Mouse (Mus musculus) hindbrain, embryonic 10.5 days (tissue): Measurements from ENCODE around the gene Gm49396. TPM values are rescaled to one million over a fixed set of nuclear protein-coding genes. Genes with fewer than 3 reads are reported as not detected.

ENCODE experiments used
- DNase-seq: peaks from one replicate; pipeline ENCODE4 v3.0.0-alpha.2; 2017; ENCODE audit warnings: low spot score
- H3K27ac ChIP-seq: fragments of 300-500 bp; sonication (generic); 2 replicates; pipeline ENCODE4 v1.5.1; 2016; ENCODE audit warnings: mild to moderate bottlenecking, moderate library complexity
- H3K27me3 ChIP-seq: fragments of 300-500 bp; sonication (generic); 2 replicates; pipeline ENCODE4 v1.6.1; 2016; ENCODE audit warnings: mild to moderate bottlenecking; ENCODE audit not compliant: poor library complexity, insufficient read depth, severe bottlenecking
- H3K36me3 ChIP-seq: fragments of 300-500 bp; sonication (generic); 2 replicates; pipeline ENCODE4 v1.6.1; 2016; ENCODE audit warnings: mild to moderate bottlenecking, moderate library complexity
- H3K4me1 ChIP-seq: fragments of 300-500 bp; sonication (generic); replicated peaks from 2 replicates; pipeline ENCODE4 v1.6.1; 2016; ENCODE audit warnings: mild to moderate bottlenecking
- H3K4me3 ChIP-seq: fragments of 300-500 bp; sonication (generic); 2 replicates; pipeline ENCODE4 v1.5.1; 2016; ENCODE audit warnings: mild to moderate bottlenecking, moderate library complexity
- H3K9me3 ChIP-seq: fragments of 300-500 bp; sonication (generic); 2 replicates; pipeline ENCODE4 v1.6.1; 2016; ENCODE audit warnings: mild to moderate bottlenecking, moderate library complexity
- WGBS: fragments of 180-500 bp; shearing (Covaris S2); methylation state at CpG from one replicate; pipeline ENCODE4 v1.1.7; 2016; 5-methylcytosine and 5-hydroxymethylcytosine counted together
- polyA plus RNA-seq: library from polyadenylated mRNA; unstranded; fragments of >200 nt; fragmentation: Nextera tagmentation; extraction: Ambion mirVana; gene quantifications from 2 replicates; pipeline ENCODE4 v1.2.1, GENCODE M21; 2016

Gene Gm49396
- polyA plus RNA-seq, 1 experiment from 2014 or later = 16.9 TPM

- H3K27me3 ChIP-seq = no peaks in the 10 kb centered on the region
- 78% methylated on average over 8 of the region's 8 CpGs for WGBS
- peaks cover 30% of the 10 kb centered on the region for H3K36me3 ChIP-seq
- no peak for DNase-seq
- H3K27ac ChIP-seq = no peak within 1 kb of the TSS
- no peaks in the 10 kb centered on the region for H3K9me3 ChIP-seq
- no peak within 1 kb of the TSS for H3K4me3 ChIP-seq
- H3K4me1 ChIP-seq = 0 out of 2 replicates have a peak, but pooled peaks cover 6% of the 10 kb centered on the region
Observed at GRCm38 (mm10) chr7:30612654-30613402, 49.7 kb downstream of the Gm49396 start, which contains the start of gene Upk1a. Gene Upk1a (minus strand): TSS chr7:30612847.

GRCm38 (mm10) chr7:30613529-30614112 is 50.5 kb downstream of the Gm49396 start:
- Histone ChIP-seq H3K36me3 (peaks cover 38% of the 10 kb centered on the region), H3K27me3 (no peaks in the 10 kb centered on the region), H3K4me3 (no peak overlapping the region), H3K4me1 (0 out of 2 replicates have a peak, but pooled peaks cover 1% of the 10 kb centered on the region), H3K27ac (no peak overlapping the region), H3K9me3 (no peaks in the 10 kb centered on the region)
- WGBS = 28% methylated on average over 14 of the region's 14 CpGs
- DNase-seq = peak; percentile 62

- DNase-seq = no peak
Observed at GRCm38 (mm10) chr7:30614454-30614853, 51.3 kb downstream of the Gm49396 start.

GRCm38 (mm10) chr7:30615049-30615760 is 52.1 kb downstream of the Gm49396 start:
- Histone ChIP-seq H3K27me3 (no peaks in the 10 kb centered on the region), H3K4me1 (no peaks in the 10 kb centered on the region), H3K4me3 (no peak overlapping the region), H3K36me3 (peaks cover 53% of the 10 kb centered on the region), H3K27ac (no peak overlapping the region), H3K9me3 (no peaks in the 10 kb centered on the region)
- WGBS = 59% methylated on average over 5 of the region's 5 CpGs
- no peak for DNase-seq

More at GRCm38 (mm10) chr7:30614454-30614853, 51.3 kb downstream of the Gm49396 start:
- Histone ChIP-seq H3K4me3 (no peak overlapping the region), H3K27me3 (no peaks in the 10 kb centered on the region), H3K4me1 (no peaks in the 10 kb centered on the region), H3K9me3 (no peaks in the 10 kb centered on the region), H3K36me3 (peaks cover 46% of the 10 kb centered on the region), H3K27ac (no peak overlapping the region)
- 81% methylated on average over 2 of the region's 2 CpGs for WGBS

Other genes starting within 250 kb of the Gm49396 start
- gene Syne4, start 248.5 kb upstream of the Gm49396 start, polyA plus RNA-seq = 26.8 and 28.1 TPM in 2 replicates
- gene E130208F15Rik, start 241.6 kb upstream of the Gm49396 start, polyA plus RNA-seq = 1.6 and 3.7 TPM in 2 replicates
- gene Sdhaf1, start 239.4 kb upstream of the Gm49396 start, polyA plus RNA-seq = 19.6 and 23.1 TPM in 2 replicates
- 5.5 and 7.8 TPM in 2 replicates for gene Lrfn3, start 200.6 kb upstream of the Gm49396 start, polyA plus RNA-seq
- 16.9 and 27.9 TPM in 2 replicates for gene Tyrobp, start 149.6 kb upstream of the Gm49396 start, polyA plus RNA-seq
- gene Hcst, start 143.5 kb upstream of the Gm49396 start, polyA plus RNA-seq = 0.55 and 0.57 TPM in 2 replicates
- gene Nfkbid, start 141.6 kb upstream of the Gm49396 start, polyA plus RNA-seq = 1.5 and 1.7 TPM in 2 replicates
- gene Aplp1, start 117.8 kb upstream of the Gm49396 start, polyA plus RNA-seq = 69.7 and 184 TPM in 2 replicates
- 11.8 and 35.0 TPM in 2 replicates for gene Kirrel2, start 105.7 kb upstream of the Gm49396 start, polyA plus RNA-seq
- 1.7 and 4.2 TPM in 2 replicates for gene Nphs1, start 105.0 kb upstream of the Gm49396 start, polyA plus RNA-seq
- 0.40 TPM in 1 of 2 replicates, not detected in the other for gene Prodh2, start 69.7 kb upstream of the Gm49396 start, polyA plus RNA-seq
- 40.1 and 79.4 TPM in 2 replicates for gene Arhgap33, start 28.3 kb upstream of the Gm49396 start, polyA plus RNA-seq
- 4.1 and 5.3 TPM in 2 replicates for gene Hspb6, start 11.2 kb upstream of the Gm49396 start, polyA plus RNA-seq
- gene Proser3, start 11.0 kb upstream of the Gm49396 start, polyA plus RNA-seq = 13.8 and 15.1 TPM in 2 replicates
- 47.6 and 50.2 TPM in 2 replicates for gene Lin37, start 3.5 kb upstream of the Gm49396 start, polyA plus RNA-seq
- gene U2af1l4, start within 50 bp of the Gm49396 start, polyA plus RNA-seq = 96.0 and 106 TPM in 2 replicates
- 131 and 140 TPM in 2 replicates for gene Psenen, start 283 bp downstream of the Gm49396 start, polyA plus RNA-seq
- 6.2 and 6.7 TPM in 2 replicates for gene Igflr1, start 2.1 kb downstream of the Gm49396 start, polyA plus RNA-seq
- gene Kmt2b, start 25.4 kb downstream of the Gm49396 start, polyA plus RNA-seq = 9.6 and 11.0 TPM in 2 replicates
- gene Zbtb32, start 35.6 kb downstream of the Gm49396 start, polyA plus RNA-seq = 0.20 and 0.21 TPM in 2 replicates
- gene Upk1a, start 49.5 kb downstream of the Gm49396 start, polyA plus RNA-seq = 0.52 and 1.2 TPM in 2 replicates
- gene Cox6b1, start 62.8 kb downstream of the Gm49396 start, polyA plus RNA-seq = 810 and 924 TPM in 2 replicates
- 0.14 TPM in 1 of 2 replicates, not detected in the other for gene Etv2, start 72.5 kb downstream of the Gm49396 start, polyA plus RNA-seq
- 145 and 175 TPM in 2 replicates for gene Rbm42, start 87.0 kb downstream of the Gm49396 start, polyA plus RNA-seq
- 63.9 and 76.3 TPM in 2 replicates for gene Haus5, start 101.7 kb downstream of the Gm49396 start, polyA plus RNA-seq
- not detected in 2 replicates for gene Pmis2, start 108.3 kb downstream of the Gm49396 start, polyA plus RNA-seq
- not detected in 2 replicates for gene 2200002J24Rik, start 135.6 kb downstream of the Gm49396 start, polyA plus RNA-seq
- 0.91 and 1.6 TPM in 2 replicates for gene Atp4a, start 148.9 kb downstream of the Gm49396 start, polyA plus RNA-seq
- gene Tmem147, start 166.2 kb downstream of the Gm49396 start, polyA plus RNA-seq = 163 and 170 TPM in 2 replicates
- gene Gapdhs, start 180.3 kb downstream of the Gm49396 start, polyA plus RNA-seq = 0.26 and 0.69 TPM in 2 replicates
- 0.72 and 0.93 TPM in 2 replicates for gene Sbsn, start 188.1 kb downstream of the Gm49396 start, polyA plus RNA-seq
- gene Dmkn, start 200.4 kb downstream of the Gm49396 start, polyA plus RNA-seq = 0.59 TPM in 1 of 2 replicates, not detected in the other
- gene Krtdap, start 224.6 kb downstream of the Gm49396 start, polyA plus RNA-seq = not detected in 2 replicates